Mouse (Mus musculus): ENCODE results near the gene Mier1. TPM values are rescaled to one million over a fixed set of nuclear protein-coding genes. Genes with fewer than 3 reads are reported as not detected.

Gene Mier1
- total RNA-seq (2021), result 10 to 100 TPM; 28.1 to 35.4 TPM
- long read RNA-seq, experiment 1, full-length matches to known transcripts, result 4 of 6 reads
- long read RNA-seq, experiment 1, partial matches to known transcripts, result 1 of 6 reads
- long read RNA-seq, experiment 1, other reads (novel, unspliced or antisense), result 1 of 6 reads
- long read RNA-seq, experiment 2, full-length matches to known transcripts, result 5 of 7 reads
- long read RNA-seq, experiment 2, partial matches to known transcripts, result 1 of 7 reads
- long read RNA-seq, experiment 2, other reads (novel, unspliced or antisense), result 1 of 7 reads

- peak; percentile 95 for DNase-seq
Measured at GRCm38 (mm10) chr4:103114184-103115111, at the start of gene Mier1, which contains the start of gene Wdr78. Gene Mier1 (plus strand): TSS chr4:103114390. Gene Wdr78 (minus strand): TSS chr4:103114555.

- DNase-seq, result no peak
Measured at GRCm38 (mm10) chr4:103064421-103064820, 49.8 kb upstream of the Mier1 start.

- DNase-seq, result no peak
Measured at GRCm38 (mm10) chr4:103064976-103065375, 49.2 kb upstream of the Mier1 start.

GRCm38 (mm10) chr4:103067906-103068655, 46.1 kb upstream of the Mier1 start:
- no peak for DNase-seq

- no peak for DNase-seq
Measured at GRCm38 (mm10) chr4:103070631-103071030, 43.6 kb upstream of the Mier1 start.

- no peak for DNase-seq
Measured at GRCm38 (mm10) chr4:103085237-103085636, 29.0 kb upstream of the Mier1 start.

- no peak for DNase-seq
Measured at GRCm38 (mm10) chr4:103095921-103096320, 18.3 kb upstream of the Mier1 start.

- DNase-seq, result no peak
Measured at GRCm38 (mm10) chr4:103098532-103098931, 15.7 kb upstream of the Mier1 start.

GRCm38 (mm10) chr4:103112651-103113050, 1.5 kb upstream of the Mier1 start:
- DNase-seq, result no peak

GRCm38 (mm10) chr4:103113402-103113801, 788 bp upstream of the Mier1 start:
- no peak for DNase-seq

GRCm38 (mm10) chr4:103118888-103119228, 4.7 kb downstream of the Mier1 start:
- no peak for DNase-seq

GRCm38 (mm10) chr4:103119229-103120027, 5.2 kb downstream of the Mier1 start:
- peak; percentile 85 for DNase-seq

GRCm38 (mm10) chr4:103120028-103120384, 5.8 kb downstream of the Mier1 start:
- no peak for DNase-seq

GRCm38 (mm10) chr4:103120395-103120794, 6.2 kb downstream of the Mier1 start:
- no peak for DNase-seq

GRCm38 (mm10) chr4:103120874-103121389, 6.7 kb downstream of the Mier1 start:
- no peak for DNase-seq

- DNase-seq, result no peak
Measured at GRCm38 (mm10) chr4:103123086-103123485, 8.9 kb downstream of the Mier1 start.

GRCm38 (mm10) chr4:103123606-103124005, 9.4 kb downstream of the Mier1 start:
- DNase-seq, result no peak

GRCm38 (mm10) chr4:103126533-103126932, 12.3 kb downstream of the Mier1 start:
- DNase-seq, result no peak

- no peak for DNase-seq
Measured at GRCm38 (mm10) chr4:103136946-103137345, 22.8 kb downstream of the Mier1 start.

GRCm38 (mm10) chr4:103146339-103146738, 32.1 kb downstream of the Mier1 start:
- DNase-seq, result peak; percentile 87

- DNase-seq, result no peak
Measured at GRCm38 (mm10) chr4:103151946-103152345, 37.8 kb downstream of the Mier1 start.

- no peak for DNase-seq
Measured at GRCm38 (mm10) chr4:103158781-103159180, 44.6 kb downstream of the Mier1 start.
